Mouse (Mus musculus): ENCODE measurements at regions not wholly inside any gene's neighbourhood (a gene's known extent, or its start where the extent isn't known, plus 50 kb on each side); places are given as distances from the start of the nearest gene placed in this dataset.
"Not testable (repeated sequence)": the region's sequence is repeated elsewhere in the genome, so short reads cannot be mapped to it uniquely, and the experiment has no call there.

DNA sequence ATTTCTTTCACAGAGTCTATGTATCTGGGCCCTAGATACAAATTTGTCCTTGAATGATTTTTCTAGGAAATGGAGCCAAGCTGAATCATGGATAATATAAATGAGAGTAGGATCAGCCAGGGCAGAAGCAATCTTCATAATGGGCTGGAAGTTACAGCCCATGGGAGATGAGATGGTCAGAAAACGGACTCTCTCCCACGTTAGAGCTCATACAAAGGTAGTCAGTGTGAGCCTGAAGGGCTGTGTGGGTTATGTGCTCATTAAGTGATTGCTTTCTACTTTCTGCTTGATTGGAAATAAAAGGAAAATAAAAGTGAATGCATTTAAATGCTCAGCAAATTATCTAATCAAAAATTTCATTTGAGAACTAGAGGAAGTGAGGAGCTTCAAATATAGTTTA lies 2017.1 kb upstream of the Pcdh20 start:
- no peak for DNase-seq (ENCODE audit: low read depth)

DNA sequence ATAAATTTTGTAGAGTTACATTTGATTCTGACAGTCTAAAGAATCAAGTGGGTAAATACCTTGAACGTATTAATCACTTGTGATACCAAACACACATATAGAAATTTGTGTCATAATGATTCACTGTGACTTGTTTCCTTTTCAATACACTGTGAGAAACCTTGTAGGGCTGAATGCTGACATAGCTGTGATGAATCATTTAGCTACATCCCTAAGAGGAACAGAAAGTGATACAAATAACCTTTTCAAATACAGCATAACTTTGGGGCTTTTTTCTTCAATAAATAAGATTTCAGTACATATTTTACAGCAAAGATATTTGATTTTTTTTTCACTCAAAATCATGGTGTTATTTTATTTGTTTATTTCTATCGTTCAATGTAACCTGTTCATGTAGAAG lies 1976.8 kb upstream of the Pcdh20 start:
- DNase-seq (ENCODE audit: low read depth) = no peak

DNA sequence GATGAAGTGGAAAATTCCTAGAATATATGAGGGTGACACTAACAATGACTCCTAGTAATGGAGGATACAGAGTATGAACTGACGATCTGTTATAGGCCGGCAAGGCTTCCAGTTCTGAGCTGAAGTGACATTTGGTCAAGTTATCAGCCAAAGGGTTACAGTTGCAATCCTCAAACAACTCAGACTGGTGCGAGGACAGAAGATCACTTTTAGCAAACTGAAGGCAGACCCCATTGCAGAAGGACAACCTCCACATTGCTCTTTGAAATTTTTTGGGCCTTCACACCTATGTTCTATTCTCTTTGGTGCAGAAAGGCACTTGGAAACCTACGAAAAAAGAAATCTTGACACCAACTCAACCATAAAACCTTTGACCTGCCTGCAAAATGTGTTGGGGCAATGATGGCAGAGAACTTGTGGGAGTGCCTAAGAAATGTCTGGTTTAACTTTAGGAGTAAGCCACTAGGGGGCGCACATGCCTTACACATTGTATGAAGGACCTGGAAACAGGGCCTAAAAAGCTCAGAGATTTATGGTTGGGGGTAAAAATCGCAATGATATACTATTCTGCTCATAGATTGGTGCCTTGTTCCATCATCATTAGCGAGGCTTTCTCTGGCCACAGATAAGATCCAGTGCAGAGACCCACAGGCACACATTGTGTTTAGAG lies 1961.8 kb upstream of the Pcdh20 start:
- peak; percentile 14 for DNase-seq (ENCODE audit: low read depth)

DNA sequence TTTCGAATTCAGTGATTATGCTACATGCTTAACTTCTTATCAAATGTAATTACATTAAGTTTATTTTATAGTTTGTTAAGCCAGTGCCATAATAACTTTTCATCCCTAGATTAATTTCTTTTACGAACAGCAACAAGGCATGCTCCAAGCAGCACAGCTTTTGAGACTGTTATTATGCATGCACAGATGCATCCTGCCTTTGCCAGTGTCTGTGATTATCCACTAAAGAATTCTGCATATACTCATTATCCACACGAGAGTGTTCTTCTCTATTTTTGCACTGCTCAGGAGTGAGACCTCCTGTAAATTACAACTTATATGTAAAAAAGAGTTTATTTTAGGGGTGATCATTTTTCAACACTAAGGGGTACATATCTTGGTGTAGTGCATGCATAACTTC lies 1941.5 kb upstream of the Pcdh20 start:
- DNase-seq (ENCODE audit: low read depth) = no peak

DNA sequence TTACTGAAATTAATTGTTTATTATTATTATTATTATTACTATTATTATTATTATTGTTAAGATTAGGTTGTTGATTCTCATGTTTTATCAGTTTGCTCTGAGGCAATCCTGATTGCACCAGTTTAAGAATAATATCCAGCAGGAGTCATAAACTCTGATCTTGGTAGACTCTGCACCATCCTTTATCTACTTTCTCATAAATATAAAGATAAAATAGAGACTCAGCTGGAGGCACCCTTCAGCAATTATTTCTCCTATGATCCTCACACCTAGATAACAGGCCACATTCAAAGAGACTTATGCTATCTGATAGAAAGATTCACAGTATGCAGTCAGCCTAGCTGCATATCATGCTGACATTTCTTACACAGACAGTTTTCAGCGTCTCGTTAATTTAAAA lies 1935.2 kb upstream of the Pcdh20 start:
- no peak for DNase-seq (ENCODE audit: low read depth)

DNA sequence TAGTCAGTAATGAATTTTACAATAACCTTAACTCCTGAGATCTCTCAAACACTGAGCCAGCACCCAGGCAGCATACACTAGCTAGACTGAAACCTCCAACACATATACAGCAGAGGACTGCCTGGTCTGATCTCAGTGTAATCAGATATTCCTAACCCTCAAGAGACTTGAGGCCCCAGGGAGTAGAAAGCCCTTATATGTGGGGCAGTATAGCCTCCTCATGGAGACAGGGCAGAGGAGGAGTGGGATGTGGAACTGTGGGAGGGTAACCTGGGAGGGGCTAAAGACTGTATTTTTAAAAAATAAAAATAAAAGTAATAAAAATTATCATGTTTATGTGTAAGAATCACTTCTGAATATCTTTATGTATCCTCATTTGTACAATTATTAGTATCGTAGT lies 1934.3 kb upstream of the Pcdh20 start:
- DNase-seq (ENCODE audit: low read depth) = no peak

DNA sequence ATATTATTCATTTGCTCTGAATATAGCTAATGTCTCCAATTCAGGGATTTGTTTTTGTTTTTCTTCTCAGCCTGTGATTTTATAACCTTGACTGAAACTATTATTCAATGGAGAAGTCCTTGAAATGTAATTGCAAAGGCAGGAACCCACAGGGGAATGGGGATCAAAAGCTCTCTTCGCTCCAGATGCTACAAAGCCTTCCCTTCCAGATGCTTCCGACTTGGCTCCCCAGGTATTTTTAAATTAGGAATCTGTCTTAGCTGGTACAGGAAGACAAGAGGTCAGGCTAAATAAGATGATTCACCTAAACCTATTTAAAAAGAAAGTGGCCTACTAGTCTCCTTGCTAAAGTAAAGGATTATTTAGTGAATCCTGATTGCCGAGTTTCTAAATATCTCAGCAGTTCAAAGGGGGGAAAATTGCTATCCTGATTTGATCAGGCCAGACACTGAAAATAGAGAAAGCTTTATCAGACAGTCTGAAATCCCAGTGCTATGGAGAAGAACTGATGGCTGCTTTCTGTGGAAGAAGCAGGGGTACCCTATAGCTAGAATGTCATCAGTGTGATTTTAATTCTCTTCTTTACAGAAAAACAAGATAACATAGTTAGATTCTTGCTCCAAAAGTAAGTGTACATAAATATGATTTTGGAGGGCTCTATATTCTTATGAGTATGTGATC lies 1896.2 kb upstream of the Pcdh20 start:
- DNase-seq (ENCODE audit: low read depth) = no peak

DNA sequence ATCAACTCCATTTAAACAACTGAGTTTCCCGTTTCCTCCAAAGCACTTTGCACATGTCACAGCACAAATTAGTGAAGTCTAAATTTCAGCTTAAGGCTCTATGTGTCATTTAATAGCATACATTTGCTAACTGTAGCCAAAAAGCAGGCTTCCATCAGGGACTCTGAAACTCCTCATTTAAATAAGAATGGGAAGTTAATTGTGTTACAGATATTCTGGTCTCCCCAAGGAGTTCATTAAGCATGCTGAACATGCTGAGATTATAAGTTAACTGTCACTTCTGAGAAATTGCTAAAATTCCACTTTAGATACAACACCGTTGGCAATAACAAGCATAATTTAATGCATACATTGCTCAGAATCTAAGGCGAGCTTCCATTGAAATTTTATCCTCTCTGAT lies 1863.3 kb upstream of the Pcdh20 start:
- DNase-seq (ENCODE audit: low read depth) = no peak

DNA sequence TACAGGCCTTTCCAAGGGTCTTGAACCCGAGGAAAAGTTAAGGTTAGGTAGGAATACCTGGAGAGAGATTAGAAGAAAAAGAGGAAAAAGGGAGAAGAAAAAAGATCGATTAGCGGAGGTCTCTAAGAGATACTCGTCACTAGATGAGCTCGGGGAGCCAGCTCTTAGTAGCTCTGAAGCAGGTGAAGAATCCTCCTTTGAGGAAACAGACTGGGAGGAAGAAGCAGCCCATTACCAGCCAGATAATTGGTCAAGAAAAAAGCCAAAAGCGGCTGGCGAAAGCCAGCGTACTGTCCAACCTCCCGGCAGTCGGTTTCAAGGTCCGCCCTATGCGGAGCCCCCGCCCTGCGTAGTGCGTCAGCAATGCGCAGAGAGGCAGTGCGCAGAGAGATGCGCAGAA lies 1824.3 kb upstream of the Pcdh20 start:
- DNase-seq (ENCODE audit: low read depth) = not testable (repeated sequence)

DNA sequence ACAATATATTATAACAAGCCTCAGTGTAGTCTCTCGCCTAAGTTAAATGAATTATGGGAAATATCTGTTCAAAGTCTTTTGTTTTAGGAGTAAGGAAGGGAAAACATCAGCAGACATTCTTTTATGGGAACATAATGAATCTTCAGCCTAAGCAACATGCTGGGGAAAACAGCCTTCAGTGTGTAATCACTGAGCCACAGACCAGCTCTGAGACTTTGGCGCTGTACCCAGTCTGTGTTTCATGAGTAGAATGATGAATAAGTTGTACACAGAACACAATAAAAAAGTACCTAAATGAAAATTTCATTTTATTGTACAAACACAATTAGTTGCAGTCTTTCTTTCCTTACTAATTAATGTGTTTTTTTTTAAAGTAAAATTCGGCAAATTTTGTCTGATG lies 1774.8 kb upstream of the Pcdh20 start:
- DNase-seq (ENCODE audit: low read depth) = no peak

DNA sequence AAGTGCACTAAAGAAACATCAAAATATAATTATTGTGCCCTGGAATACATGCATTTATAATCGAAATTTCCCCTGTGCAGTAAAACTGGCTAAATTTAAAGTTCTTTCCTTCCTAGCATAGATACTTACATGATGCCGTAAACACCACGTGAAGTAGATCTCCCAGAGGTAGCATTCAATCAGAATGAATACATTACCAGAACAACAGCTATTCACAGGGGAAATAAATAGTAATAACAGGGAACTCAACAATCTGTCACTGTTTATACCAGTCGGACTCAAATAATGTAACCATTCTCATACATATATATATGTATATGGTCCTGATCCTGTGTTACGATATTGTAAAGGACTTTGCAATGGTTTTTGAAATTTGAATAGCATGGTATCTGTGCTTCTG lies 1761.5 kb upstream of the Pcdh20 start:
- DNase-seq (ENCODE audit: low read depth) = no peak

DNA sequence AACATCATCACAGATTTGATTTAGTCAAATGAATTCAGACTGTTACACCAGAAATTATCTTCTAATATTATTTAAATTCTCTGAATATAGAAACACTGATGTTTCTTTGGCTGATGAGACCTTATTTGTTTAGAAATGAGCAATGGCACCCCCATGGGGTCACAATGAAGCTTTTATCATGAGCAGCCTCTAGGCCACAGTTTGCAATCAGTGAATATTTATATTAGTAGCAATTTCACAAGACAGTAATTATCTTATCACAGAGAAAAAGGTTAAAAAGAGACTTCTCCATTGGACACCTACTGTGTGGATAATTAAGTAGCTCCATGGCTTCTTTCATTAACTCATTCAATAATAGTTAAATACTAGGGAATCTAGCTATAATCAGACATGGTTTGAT lies 1729.1 kb upstream of the Pcdh20 start:
- DNase-seq (ENCODE audit: low read depth) = no peak

DNA sequence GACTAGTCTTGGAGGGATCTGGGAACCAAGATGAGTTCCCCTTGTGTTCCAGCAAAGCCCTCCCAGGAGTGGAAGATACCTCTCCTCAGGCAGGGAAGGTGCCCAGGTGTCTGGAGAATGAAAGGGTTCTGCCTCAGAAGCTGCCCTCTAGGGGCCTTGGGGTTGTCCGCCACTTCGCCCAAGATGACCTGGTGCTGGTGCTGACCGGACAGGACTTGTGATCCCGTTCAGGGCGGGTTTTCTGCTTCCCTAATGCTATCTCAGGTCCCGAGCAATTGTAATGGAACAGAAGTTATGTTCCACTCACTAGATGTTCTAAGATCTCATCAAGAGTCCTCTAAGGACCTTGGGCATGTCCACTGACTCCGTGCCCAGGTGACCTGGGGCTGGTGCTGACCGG lies 1726.6 kb upstream of the Pcdh20 start:
- no peak for DNase-seq (ENCODE audit: low read depth)

DNA sequence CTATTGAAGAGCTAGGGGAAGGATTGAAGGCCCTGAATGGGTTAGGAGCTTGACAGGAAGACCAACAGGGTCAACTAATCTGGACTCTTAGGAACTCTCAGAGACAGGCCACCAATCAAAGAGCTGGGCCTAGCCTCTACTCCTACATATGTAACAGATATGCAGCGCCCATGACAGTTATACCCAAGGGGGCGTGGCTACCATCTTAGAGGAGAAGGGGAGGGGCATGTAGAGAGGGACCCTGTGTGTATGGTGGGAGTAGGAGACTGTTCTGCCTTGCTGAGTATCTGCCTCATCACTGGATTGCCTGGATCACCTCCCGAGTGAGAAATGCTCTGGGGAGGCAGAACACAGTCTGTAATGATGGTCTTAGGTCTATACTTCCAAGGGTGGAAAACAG lies 1701.5 kb upstream of the Pcdh20 start:
- no peak for DNase-seq (ENCODE audit: low read depth)
